Mouse (Mus musculus): ENCODE results near the gene Tiam1.
"Not testable (repeated sequence)": the region's sequence is repeated elsewhere in the genome, so short reads cannot be mapped to it uniquely, and the experiment has no call there.

Tiam1 gene

DNA sequence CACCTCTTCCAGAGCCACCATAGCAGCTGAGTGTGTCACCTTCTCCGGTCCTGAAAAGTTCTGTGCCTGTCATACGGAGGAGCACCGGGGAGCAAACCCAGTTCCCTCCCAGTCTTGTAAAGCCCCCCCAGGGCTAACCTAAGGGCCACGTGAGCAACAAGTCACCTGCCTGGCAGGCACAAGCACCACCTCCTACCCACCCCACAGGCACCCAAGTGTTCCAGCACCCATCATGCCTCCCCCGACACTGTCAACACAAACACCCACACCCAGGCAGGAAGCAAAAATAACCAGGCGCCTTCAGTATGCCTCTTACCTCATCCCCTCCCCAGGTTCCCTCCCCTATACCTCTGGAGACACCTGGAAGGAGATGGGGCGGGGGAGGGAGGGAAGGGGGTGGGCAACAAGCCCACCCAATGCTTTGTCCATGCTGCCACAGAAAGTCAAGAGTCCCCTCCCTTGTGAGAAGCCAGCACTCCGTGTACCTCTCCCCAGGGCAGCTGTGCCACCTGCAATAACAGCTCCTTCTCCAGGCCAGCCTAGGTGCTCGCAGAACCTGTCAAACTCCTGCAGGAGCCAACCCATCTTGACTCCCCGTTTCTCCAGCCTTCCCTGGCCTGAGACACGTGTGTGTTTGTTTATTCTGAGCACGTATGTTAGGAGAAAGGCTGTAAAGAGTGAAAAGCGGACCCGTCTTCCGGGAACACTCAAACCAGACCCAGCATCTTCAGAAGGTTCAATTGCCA, 38.7 kb downstream of the Tiam1 start:
- no peak for DNase-seq

DNA sequence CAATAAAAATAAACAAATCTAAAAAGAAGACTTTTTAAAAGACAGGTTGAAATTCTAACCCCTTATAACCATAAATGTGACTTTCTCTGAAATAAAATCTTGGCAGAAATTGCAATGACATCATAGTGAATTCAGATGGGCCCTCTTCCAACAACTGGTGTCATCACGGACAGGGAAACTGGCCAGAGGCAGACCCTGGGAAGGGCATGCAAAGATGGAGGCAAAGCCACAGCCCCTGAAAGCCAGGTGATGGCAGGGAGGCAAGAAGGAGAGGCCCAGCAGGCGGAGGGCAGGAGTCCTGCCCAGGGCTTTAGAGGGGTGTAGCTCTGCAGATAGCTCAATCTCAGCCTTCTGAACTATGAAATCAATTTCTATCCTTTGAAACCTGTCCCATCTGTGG, 39.8 kb downstream of the Tiam1 start:
- DNase-seq: no peak

DNA sequence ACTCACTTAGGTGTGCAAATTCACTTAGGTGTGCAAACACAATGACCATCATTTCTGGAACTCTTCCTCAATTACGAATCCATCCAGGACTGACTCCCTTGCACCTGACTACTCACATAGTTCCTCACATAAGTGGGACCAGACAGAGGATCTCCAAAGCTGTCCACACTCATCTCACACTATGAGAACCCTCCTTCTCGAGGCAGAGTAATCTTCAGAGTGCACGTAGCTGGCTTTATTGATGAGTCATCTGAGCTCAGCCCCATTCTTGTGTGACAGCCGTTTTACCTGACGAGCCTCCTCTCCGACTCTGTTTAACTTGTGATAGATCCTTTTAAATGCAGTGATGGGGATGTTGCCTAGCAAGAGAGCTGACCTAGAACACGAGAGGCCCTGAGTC, 41.0 kb downstream of the Tiam1 start:
- no peak for DNase-seq

DNA sequence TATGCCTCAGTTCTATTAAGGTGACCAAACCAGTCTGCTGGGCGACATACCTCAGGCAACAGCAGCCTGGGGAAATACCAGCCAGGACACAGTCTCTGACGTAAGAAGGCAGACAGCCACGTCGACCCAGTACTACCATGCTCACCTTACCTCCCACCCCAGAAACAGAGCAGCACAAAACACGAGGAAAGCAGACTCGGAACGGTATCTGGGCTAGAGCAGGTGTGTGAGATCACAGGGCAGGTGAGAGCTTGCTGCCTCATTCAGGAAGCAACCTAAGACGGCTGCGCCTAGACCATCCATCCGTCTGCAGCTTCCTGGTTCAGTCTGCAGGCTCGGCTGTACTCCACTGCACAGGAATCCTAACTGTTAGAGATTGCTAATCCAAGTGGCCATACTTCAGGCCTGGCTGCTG, 45.4 kb downstream of the Tiam1 start:
- no peak for DNase-seq

DNA sequence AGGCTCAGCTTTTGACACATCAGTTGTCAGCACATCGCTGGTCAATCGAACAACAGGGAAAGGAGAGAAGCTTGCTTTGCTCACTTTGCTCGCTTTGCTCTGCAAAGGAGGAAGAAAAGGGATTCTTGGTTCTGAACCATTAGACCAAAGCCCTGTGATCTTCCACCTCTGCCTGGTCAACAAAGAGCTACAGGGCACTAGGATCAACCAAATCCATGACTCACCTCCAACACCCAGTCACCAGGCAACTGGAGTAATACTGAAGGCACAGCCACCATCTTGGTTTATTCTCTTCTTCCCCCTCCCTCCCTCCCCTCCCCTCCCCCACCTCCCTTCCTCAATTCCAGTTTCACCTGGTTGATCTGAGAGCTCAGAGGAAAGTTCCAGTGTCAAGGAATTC, 45.8 kb downstream of the Tiam1 start:
- no peak for DNase-seq

DNA sequence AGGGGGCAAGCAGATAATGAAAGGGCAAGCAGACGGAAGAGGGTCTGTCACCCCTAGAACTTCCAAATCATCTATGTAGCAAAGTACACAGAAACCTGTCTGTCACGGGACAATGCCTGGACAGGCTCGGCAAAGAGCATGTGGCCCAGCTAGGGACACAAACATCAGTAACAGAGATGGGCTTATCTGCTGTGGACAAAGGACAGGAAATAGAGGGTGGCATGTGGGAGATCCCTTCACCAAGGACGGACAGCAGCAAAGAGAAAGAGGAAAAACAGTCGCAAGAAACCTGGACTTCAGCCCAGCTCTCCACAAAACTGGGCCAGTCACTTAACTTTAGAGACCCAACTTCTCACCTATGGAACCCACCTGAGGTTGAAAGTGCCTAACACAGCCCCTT, 47.6 kb downstream of the Tiam1 start:
- no peak for DNase-seq

DNA sequence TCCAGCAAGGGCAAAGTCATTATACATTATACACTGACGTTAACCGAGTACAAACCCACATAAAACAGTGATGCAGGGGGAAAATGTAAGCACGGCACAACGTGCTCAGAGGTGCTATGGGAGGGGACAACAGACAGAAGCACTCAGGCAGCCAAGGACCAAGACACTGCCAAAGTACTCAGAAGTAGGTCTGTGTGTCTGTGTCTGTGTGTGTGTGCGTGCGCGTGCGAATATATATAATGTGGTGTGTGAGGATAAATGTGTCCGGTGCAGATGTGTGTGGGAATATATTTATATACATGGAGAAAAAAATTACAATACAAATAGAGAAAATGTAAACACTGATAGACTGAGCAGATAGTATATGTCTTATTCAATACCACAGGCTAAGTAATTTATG, 50.6 kb downstream of the Tiam1 start:
- DNase-seq: no peak

DNA sequence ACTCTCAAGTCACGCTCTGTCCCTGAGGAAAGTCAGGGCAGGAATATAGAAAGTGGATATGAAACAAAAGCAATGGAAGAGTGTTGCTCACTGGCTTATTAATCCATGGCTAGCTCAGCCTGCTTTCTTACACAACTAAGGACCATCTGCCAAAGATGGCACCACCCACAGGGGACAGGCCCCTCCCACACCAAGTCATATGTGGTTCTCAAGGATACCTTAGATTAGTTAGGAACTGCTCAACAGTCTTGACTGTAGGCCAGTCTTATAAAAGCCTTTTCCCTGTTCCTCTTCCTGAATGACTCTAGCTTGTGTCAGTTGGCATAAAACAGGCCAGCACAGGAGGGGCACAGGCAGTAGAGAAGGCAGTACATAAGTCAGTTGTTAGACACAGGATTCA, 51.7 kb downstream of the Tiam1 start:
- no peak for DNase-seq

DNA sequence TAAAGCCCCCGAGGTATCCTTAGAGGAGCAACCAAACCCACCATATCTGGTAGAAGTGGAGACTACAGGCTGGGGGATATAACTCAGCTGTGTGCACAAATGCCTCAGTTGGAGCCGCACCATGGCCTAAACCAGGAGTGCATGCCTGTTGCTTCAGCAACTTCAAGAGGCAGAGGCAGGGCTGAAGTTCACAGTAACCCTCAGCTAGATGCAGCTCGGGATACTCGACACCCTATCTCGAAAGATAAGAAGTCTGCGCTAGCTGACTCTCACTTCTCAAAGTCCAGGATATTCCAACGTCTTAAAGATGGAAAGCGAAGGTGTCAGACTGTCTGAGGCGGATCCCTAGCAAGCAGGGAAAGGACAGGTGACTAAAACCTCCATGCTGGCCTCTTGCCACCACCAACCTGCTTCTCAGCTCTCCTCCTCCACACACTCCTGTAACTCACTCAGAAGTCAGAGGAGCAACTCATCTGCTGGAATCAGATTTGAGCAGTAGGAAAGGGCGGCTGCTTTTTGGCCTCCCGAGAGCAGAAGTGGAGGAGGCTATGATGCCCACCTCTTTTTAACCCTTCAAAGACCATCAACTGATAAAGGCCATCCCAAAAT, 52.4 kb downstream of the Tiam1 start:
- DNase-seq: no peak

DNA sequence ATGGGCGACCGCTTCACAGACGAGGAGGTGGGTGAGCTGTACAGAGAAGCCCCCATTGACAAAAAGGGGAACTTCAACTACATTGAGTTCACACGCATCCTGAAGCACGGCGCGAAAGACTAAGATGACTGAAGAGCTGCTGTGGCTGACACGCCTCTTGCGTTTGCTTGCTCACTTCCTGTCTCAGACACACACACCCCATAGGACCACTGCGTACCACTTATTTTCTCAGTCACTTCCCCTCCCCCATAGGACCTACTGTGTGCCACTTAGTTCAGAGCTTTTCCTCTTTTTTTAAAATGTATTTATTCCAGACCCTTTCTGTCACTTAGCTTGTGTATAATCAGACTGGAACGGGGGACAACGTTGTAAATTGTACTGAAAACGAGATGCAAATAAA, 53.2 kb downstream of the Tiam1 start:
- DNase-seq: no peak

DNA sequence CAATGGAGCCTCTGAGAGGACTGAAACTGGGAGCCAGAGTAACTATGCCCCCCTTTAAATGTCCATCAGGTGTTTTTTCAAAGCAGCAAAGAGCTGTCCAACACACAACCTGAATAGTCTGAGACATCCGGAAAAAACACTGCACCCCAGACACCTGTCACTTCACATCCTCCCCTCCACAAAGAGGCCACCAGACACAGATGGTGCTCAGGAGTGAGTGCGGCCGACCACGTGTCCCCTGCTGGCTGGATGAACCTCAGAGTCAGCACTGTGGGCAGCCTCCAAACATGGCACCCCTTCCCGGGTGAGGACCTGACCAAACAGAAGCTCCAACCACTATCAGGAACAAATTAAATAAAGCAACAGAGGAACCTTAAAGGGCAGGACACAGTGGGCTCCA, 56.3 kb downstream of the Tiam1 start:
- DNase-seq: no peak

DNA sequence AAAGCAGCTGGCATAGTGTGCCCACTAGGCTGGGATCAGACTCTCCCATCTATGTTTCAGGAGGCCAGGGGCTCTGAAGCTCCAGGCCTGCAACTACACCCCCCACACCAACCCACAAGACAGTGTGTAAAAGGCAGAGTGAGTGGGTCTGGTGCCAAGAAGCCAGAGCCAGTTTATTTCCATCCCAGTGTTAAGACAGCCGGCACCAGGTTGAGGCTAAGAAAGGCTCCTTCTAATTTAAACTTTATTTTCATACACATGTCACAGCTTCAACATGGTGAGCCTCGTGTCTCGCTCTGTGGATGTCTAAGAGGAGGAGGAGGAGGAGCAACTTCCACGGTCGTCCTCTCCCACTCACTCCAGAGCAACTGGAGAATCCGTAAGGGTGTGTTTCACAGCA, 57.5 kb downstream of the Tiam1 start:
- no peak for DNase-seq

DNA sequence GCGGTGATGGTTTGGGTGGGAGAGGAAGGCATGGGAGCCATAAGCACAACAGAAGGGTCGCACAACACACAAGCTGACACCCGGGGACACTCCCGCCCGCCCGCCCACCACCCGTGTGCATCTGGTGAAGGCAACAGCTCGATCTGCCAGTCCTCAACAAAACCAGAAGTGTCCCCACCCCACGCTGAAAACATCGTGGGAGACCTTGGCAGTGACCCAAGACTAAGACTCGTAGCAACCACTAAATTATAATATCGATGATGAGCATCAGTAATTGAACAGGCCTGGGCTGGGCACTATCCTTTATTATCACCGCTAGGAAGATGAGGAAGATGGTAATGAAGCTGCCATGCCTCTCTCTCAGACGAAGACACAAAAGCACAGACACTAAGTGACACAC, 58.0 kb downstream of the Tiam1 start:
- DNase-seq: no peak

DNA sequence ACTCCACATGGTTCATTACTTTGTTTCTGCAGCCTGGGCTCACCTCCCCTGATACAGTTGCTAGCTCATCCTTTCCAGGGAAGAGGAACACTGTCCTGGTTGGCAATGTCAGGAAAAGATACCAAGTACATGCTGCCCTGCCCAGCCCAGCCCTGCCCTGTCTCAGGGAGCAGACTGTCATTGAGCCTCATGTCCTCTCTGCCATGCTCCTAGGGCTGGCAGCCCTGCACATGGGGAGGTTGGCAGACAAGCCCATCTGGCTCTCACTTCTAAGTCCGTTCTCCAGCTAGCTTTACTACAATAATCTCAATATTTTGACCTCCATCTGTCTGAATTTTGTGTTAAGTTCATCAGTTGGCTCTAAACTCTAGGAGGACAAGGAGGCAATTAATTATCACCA, 62.4 kb downstream of the Tiam1 start:
- DNase-seq: no peak

DNA sequence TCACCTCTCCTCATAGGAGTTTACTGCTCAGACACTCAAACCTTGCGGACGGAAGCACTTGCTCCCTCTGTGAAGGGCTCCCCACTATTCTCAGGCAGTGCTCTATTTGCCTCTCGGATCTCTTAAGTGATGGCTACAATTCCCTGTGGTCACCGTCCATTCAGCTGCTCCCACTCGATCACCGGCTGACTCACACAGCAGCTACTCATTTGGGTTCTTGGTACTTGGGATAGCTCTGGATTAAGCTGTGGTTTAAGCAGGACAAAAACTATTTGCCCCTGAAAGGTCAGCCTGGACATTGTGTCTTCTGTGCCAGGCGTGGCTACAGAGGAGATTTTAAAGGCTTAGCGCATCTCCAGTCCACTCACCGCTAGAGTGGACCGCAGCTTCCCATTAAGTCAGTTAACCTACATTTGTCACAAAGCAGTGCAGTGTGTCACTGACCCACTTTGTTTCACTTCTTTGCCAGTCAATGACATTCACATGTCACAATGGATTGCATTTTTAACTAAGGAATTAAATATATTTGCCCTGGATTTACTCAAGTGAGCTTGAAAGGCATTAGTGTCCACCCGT, 64.7 kb downstream of the Tiam1 start:
- DNase-seq: no peak

DNA sequence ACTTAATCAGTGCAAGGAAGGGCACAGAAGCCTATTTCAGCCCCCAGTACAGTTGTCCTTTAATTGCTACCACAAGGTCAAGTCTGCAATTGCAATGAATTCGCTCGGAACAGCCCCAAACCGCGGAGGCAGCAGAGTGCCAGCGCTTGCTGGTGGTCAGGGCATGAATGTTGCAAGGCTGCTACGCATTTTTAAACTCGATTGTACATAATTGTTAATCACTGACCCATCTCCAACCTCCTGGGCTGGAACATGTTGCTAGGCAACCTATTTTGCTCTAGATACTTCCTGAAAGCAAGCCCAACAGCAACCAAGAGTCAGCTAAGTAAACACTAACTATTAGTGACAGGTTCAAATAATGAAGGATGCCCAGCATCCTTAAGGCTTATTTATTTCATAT, 70.1 kb downstream of the Tiam1 start:
- no peak for DNase-seq

DNA sequence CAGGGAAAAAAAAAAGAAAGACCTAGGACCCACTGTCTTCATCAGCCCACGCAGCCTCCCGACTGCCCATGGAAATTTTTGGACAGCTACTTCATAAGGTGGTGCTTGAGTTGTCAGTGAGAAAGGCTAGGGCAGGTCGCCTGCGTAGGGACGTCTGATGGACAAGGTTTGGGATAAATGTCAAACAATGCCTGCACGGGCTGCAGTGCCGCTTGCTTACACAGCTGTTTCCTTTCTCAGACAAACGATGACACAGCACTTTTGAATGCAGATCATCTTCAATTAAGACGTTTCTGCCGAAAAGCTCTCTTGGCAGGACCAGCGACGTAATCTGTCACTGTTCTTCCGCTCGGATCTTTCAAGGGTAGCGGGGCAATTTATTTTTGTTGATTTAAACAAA, 70.9 kb downstream of the Tiam1 start:
- DNase-seq: peak; percentile 23

DNA sequence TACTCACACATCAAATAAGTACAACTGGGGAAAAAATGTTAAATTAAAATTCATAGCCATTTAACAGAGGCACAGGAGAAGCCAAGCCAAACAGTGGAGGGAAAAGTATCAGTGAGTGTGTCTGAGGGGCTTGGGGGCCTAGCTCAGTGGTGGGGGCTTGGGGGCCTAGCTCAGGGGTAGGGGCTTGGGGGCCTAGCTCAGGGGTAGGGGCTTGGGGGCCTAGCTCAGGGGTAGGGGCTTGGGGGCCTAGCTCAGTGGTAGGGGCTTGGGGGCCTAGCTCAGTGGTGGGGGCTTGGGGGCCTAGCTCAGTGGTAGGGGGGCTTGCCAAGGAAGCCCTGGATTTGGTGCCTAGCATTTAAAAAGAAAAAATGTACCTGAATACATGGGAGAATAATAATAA, 72.4 kb downstream of the Tiam1 start:
- not testable (repeated sequence) for DNase-seq

DNA sequence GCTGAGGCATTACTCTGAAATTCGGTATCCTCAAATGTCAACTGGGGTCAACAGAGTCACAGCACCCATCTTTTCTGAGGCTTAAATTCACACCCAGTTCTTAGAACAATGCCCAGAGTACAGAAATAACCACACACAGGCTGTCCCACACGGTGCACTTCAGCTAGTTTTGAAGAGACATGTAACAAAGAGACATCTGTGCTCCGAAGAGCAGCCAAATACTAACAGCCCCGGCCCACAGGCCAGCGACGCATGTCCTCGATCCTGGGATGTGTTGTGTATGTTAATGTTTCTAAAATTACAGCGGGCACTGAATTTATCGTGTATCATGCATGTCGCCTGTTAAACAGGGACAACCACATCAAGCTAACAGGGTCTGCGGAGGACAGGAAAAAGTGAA, 73.5 kb downstream of the Tiam1 start:
- no peak for DNase-seq

DNA sequence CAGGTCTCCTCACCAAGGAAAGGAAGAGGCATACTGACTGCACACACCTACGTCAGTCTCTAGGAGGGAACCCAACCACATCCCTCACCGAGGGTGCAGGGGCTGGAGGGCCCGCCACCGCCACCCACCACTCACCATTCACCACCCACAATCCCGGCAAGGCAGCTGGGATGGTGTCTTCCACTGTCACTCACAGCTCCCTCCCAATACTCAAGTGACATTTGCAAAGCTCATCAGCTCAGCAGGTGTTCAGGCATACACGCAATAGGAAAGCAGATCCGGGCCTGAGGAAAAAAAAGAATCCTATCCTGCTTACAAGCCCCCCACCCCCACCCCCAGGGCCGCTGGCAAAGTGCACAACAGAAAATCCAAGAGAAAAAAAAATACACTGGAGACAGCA, 74.4 kb downstream of the Tiam1 start:
- no peak for DNase-seq

DNA sequence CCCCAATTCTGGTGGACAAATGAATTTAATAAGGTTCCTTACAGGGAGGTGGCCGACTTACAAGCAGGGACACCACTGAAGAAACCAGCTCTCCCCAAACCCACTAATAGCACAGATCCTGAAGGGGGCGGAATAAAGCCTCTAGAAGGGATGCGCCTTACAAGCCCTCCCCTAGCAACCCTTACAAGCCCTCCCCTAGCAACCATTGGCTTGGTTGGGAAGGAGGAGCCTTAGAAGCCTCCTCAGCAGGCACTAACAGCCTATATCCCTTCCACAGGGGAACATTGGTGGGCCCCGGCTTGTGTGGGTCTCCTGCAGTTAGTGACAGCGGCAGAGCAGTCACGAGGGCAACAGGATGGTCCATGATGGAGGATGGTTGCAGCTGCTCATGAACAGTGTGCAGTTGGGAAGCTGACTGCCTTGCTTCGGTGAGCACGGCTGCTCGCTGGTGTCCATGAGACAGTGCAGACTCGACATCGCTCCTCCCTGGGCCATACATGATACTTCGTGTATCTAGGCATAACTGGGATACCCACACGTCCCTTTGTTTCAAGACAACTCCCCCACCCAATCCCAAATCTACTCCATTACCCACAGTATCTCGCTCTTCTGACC, 90.6 kb downstream of the Tiam1 start:
- DNase-seq: no peak

DNA sequence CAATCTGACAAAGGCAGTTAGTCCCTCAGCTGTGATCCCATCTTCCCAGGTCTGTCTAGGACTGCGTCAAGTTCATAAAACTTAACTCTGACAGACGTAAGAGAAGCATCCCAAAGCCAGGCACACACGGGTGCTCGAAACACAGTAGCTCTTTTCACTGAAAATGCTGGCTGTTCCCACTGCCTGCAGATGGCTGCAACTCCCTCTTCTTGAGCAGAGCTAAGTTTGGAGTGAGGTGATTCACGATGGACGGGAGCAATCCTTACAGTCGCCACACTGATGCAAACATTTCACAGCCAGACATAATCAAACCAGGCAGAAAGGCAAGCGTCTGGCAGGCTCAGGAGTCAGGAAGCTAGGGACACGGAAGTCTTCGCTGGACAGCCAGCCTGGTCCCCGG, 91.2 kb downstream of the Tiam1 start:
- no peak for DNase-seq

DNA sequence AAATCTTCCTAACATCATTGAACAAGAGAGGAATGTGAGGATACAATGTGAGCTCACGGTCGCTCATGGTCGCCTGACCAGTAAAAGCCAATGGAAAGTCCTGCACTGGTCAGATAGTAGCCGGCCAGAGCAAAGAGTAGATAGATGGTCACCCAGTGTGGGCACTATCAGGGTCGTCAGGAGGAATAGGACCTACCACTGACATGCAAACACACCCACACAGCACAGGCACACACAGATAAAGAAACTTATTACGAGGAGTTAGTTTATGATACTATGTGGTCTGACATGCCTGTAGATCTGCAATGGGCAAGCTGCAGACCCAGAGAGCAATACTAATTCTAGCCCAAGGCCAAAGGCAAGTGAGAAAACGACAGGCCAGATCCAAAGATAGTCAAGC, 92.5 kb downstream of the Tiam1 start:
- DNase-seq: no peak

DNA sequence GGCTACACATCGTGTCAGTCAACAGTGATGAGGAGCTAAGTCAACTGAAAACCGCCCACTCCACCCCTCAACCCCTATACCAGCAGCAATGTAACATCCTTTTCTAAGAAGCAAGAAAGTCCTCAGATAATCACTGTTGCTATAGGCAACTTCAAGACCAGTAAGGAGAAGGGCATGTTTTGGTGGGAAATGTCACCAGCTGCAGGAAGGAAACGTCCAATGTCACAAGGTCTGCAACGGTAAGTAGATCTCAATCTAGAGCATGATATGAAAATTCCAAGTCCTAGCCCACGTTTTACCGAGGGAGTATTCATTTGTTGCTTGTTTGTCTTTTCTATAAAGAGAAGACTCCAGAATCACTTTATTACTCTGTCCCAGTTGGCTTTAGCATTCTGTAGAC, 95.7 kb downstream of the Tiam1 start:
- DNase-seq: no peak

All from lung, postnatal 14 days (tissue).